Mouse (Mus musculus): ENCODE measurements around the gene Kndc1.

DNA sequence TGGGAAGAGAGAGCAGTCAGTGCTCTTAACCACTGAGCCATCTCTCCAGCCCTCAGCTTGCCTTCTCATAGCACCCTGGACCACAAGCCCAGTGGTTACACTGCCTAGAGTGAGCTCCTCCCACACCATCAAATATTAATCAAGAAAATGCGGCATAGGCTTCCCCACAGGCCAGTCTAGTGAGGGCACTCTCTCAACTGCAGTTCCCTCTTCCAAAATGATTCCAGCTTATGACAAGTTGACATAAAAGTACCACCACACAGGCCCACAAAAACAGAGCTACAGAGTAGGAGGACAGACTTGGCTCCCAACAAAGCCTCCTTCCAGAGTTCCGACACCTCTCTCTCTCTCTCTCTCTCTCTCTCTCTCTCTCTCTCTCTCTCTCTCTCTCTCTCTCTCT lies 31.4 kb upstream of the Kndc1 start:
- TF ChIP-seq CTCF (conservative IDR thresholded peaks at IDR 0.05; ENCODE audit: insufficient read depth, insufficient read length, low read depth, low read length) = no peak
- TF ChIP-seq POLR2A (IDR thresholded peaks at IDR 0.05; ENCODE audit: low read depth, low read length) = no peak
